Mouse (Mus musculus) bone marrow, adult 2 months (tissue): ENCODE measurements around the gene Isyna1. TPM values are rescaled to one million over a fixed set of nuclear protein-coding genes. Genes with fewer than 3 reads are reported as not detected.

ENCODE experiments used
- H3K27ac ChIP-seq: fragments of 200-500 bp; 2 replicates; pipeline ENCODE4 v1.5.1; 2012; ENCODE audit warnings: low read depth, mild to moderate bottlenecking, control low read depth, inconsistent platforms, low read length; ENCODE audit not compliant: control insufficient read depth, poor library complexity, insufficient read depth
- H3K4me1 ChIP-seq: fragments of 200-500 bp; 2 replicates; pipeline ENCODE4 v1.6.1; 2011; ENCODE audit warnings: low read length; ENCODE audit not compliant: control insufficient read depth, insufficient read depth
- H3K4me3 ChIP-seq: fragments of 200-500 bp; replicated peaks from 2 replicates; pipeline ENCODE3; 2011; ENCODE audit warnings: mild to moderate bottlenecking, low read depth, low read length, control low read depth; ENCODE audit not compliant: control insufficient read depth
- CTCF ChIP-seq: fragments of 200-500 bp; IDR thresholded peaks from 2 replicates; pipeline ENCODE4 v1.5.1; 2011; ENCODE audit warnings: low read length, control low read depth; ENCODE audit not compliant: control insufficient read depth, insufficient read depth
- POLR2A ChIP-seq: fragments of 200-500 bp; IDR thresholded peaks from 2 replicates; pipeline ENCODE4 v1.6.1; 2011; ENCODE audit warnings: low read depth, mild to moderate bottlenecking, control low read depth, low read length, borderline replicate concordance; ENCODE audit not compliant: control insufficient read depth
- WGBS: fragments of 180-500 bp; shearing (Covaris S2); methylation state at CpG from one replicate; pipeline ENCODE4 v1.1.7; 2018; 5-methylcytosine and 5-hydroxymethylcytosine counted together
- polyA plus RNA-seq: library from polyadenylated mRNA; stranded (reverse); fragments of >200 nt; gene quantifications from 2 replicates; pipeline ENCODE4 v1.2.4, GENCODE M21; 2011; ENCODE audit warnings: low replicate concordance; ENCODE audit not compliant: missing spikeins, insufficient read depth, insufficient read length

Isyna1 gene
- polyA plus RNA-seq, 1 experiment = 23.7 TPM

GRCm38 (mm10) chr8:70602139-70602811 is 8.1 kb downstream of the Isyna1 start:
- WGBS = 78% methylated on average over 13 of the region's 13 CpGs
- peaks cover 3% of the 10 kb centered on the region for H3K4me1 ChIP-seq
- TF ChIP-seq CTCF (no peak), POLR2A (0 out of 2 replicates have a peak, but pooled peaks have one; percentile 20)
- no peak overlapping the region; the same call in 1 of the 2 replicates for H3K27ac ChIP-seq
- no peak overlapping the region for H3K4me3 ChIP-seq

GRCm38 (mm10) chr8:70604558-70604957 is 10.4 kb downstream of the Isyna1 start:
- Histone ChIP-seq H3K27ac (no peak overlapping the region), H3K4me1 (peaks cover 7% of the 10 kb centered on the region), H3K4me3 (no peak overlapping the region)
- 84% methylated on average over 7 of the region's 7 CpGs for WGBS
- no peak for TF ChIP-seq CTCF
- TF ChIP-seq POLR2A = no peak

DNA sequence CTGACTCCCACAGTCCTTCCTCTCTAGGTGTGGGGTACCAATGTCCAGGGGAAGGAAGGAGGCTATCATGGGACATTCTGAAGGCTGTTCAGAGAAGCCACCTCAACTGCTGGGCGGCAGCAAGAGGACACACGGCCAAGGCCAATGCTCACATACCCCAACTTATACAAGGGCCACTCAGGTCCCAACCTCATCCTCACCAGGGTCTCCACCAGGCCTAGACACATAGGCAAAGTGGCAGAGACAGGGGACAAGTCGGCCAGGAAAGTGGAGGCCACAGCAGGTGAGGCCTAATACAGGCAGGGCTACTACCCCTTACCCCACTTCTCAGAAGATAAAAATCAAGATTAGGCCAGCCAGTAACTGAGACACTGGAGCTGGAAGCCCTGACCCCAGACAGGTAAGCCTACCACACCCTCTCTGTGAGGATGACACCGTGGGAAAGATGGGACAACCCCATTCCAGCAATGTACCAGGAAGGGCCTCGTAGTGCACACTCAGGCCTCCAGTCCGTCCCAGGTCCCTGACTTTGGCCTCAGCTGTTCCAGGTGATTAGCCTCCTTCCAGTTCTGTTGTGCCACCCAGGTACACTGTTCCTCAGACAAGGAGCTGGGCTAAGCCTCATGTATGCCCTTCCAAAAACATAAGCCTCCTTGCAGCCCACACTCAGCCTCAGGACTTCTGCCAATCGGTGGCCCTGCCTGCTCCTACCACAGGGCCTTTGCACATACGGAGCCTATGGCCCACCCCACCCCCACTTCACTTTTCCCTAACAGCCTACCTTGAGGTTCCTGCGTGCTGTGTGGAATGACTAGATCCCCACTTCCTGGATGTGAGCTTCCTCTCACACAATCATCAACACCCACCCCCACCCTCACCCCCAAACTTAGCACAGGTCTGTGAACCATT is 12.0 kb downstream of the Isyna1 start:
- Histone ChIP-seq H3K4me3 (no peak overlapping the region), H3K4me1 (peaks cover 6% of the 10 kb centered on the region), H3K27ac (no peak overlapping the region)
- WGBS = 69% methylated on average over 9 of the region's 9 CpGs
- TF ChIP-seq CTCF = no peak
- TF ChIP-seq POLR2A = no peak

DNA sequence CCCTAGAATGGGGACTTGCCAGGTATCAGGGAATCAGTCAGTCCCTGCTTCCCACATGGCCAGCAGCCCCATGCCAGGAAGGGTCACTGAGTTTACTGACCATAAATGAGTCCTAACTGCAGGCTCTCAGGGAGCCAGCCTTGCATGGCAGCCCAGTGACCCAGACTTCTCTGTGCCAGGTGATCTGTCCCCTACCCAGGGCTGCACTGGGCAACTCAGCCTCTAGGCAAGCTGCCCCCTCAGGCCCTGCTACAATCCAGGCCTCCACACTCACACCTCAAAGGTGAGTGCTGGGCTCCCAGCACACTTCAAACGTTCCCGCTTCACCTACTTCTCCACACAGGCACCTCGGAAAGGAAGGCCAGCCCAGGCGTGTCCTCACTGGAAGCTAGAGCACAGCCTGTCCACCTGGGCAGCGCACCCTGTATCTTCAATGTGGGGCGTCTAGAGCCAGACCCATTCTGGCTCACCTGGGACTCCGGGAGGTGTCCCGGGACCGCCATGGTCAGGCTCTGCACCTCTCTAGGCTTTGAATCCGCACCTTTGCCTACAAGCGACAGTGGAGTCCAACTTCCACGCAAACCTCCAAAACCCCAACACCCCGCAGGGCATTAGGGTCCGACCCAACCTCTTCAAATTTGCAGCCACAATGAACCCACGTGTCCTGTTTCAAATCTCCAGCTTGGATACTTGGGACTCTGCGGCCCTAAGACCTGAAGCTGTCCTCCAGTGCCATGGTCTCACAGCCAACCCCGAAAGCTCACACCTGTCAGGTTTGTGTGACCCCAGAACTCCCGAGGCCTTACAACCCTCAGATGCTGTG is 12.8 kb downstream of the Isyna1 start:
- no peak overlapping the region for H3K27ac ChIP-seq
- TF ChIP-seq CTCF (no peak), POLR2A (no peak)
- H3K4me1 ChIP-seq = peaks cover 6% of the 10 kb centered on the region
- 69% methylated on average over 18 of the region's 18 CpGs for WGBS
- peak overlapping the region; percentile 71 for H3K4me3 ChIP-seq

GRCm38 (mm10) chr8:70607603-70607897 is 13.4 kb downstream of the Isyna1 start:
- 19% methylated on average over 6 of the region's 6 CpGs for WGBS
- TF ChIP-seq CTCF (no peak), POLR2A (no peak)
- H3K4me3 ChIP-seq = peak overlapping the region; percentile 71
- peak overlapping the region; percentile 79; the same call in 1 of the 2 replicates for H3K27ac ChIP-seq
- H3K4me1 ChIP-seq = peaks cover 6% of the 10 kb centered on the region

DNA sequence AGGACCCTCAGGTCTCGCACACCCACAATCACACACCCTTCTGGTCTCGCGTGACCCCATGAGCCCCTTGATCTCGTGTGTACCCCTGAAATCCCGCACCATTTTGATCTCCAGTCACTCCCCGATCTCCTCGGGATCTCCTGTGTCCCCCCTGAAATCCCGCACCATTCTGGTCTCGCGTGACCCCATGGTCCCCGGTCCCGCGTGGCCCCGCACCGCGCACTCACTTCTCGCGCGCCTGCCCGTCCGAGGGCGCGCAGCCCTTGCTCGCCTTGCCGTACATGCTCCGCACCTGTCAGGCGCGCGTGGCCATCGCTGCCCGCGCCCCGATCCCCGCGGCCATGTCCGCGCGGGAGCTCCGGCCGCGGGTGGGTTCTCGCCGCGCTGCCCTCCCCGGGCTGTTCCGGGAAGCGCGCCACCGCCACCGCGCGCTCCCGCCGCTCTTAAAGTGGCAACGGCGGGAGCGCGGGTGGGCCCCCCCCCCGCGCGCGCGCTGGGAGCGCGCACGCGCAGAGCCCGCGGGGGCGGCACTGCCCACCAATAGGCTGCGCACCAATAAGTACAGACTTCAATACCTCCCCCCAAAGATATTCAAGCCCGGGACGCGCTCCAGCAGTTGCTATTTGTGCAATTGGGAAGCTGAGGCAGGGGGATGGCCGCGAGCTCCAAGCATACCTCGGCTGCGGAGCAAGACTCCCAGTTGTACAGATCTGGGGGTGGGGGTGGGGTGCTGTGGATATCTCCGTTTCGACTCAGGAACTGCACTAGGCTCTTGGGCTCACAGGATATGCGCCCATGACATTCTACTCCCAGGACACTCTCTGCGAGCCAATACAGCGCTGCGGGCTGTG is 13.9 kb downstream of the Isyna1 start:
- H3K4me1 ChIP-seq = peaks cover 6% of the 10 kb centered on the region
- TF ChIP-seq POLR2A (no peak), CTCF (no peak)
- peak overlapping the region; percentile 71 for H3K4me3 ChIP-seq
- under 1% methylated on average over 84 of the region's 84 CpGs for WGBS
- H3K27ac ChIP-seq = peak overlapping the region; percentile 79

DNA sequence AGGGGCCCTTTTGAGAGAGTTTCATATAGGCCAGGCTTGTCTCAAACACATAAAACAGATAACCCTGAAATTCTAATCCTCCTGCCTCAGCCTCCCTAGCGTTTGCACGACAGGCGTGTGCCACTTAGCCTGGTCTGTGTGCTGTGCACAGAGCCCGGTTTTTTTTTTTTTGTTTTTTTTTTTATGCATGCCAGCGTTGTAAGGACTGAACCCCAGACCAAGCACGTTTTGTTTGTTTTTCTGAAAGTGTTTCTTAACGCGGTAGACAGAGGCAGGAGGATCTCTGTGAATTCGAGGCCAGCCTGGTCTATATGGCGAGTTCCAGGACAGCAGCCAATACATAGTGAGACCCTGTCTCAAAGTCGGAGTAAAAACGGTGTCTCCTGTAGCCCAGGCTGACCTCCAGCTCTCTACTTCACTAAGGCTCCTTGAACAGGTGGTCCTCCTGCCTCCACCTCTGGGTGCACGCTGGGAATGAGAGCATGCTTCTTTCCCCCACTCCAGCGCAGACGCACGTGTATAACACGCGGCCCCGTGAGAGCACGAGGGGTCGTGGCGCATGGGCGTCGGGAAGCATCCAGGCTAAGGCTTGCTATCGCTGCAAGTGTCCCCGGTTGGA is 14.7 kb downstream of the Isyna1 start, which contains the start of gene Ssbp4:
Gene Ssbp4 (minus strand): TSS at position 124 of the 619 bp plus-strand sequence.
- Histone ChIP-seq H3K27ac (peak within 1 kb of the TSS; percentile 90), H3K4me1 (peaks cover 6% of the 10 kb centered on the region), H3K4me3 (peak within 1 kb of the TSS; percentile 71)
- TF ChIP-seq CTCF (no peak), POLR2A (no peak)
- WGBS = 1% methylated on average over 26 of the region's 26 CpGs
